Mouse (Mus musculus) forebrain, embryonic 11.5 days (tissue): Measurements from ENCODE around the gene Rrp36. TPM values are rescaled to one million over a fixed set of nuclear protein-coding genes. Genes with fewer than 3 reads are reported as not detected.

ENCODE experiments used
- ATAC-seq: fragments of 200-750 bp; cut with Nextera tagmentation; replicated peaks from 2 replicates; pipeline ENCODE4 v1.8.0; 2017; ENCODE audit warnings: moderate TSS enrichment; ENCODE audit not compliant: low FRiP score
- DNase-seq: peaks from one replicate; pipeline ENCODE4 v3.0.0-alpha.2; 2017; ENCODE audit warnings: low spot score
- H3K27ac ChIP-seq: fragments of 300-500 bp; sonication (generic); 2 replicates; pipeline ENCODE4 v1.5.1; 2014; ENCODE audit warnings: low read depth, low read length
- H3K27me3 ChIP-seq: fragments of 300-500 bp; sonication (generic); 2 replicates; pipeline ENCODE4 v1.6.1; 2014; ENCODE audit warnings: mild to moderate bottlenecking, low read length, mixed read lengths; ENCODE audit not compliant: control insufficient read depth, insufficient read depth
- H3K36me3 ChIP-seq: fragments of 300-500 bp; sonication (generic); 2 replicates; pipeline ENCODE4 v1.6.1; 2014; ENCODE audit warnings: mild to moderate bottlenecking, low read length, moderate library complexity, mixed read lengths; ENCODE audit not compliant: control insufficient read depth, insufficient read depth
- H3K4me1 ChIP-seq: fragments of 300-500 bp; sonication (generic); replicated peaks from 2 replicates; pipeline ENCODE4 v1.6.1; 2014; ENCODE audit warnings: low read length, mixed read lengths; ENCODE audit not compliant: control insufficient read depth, insufficient read depth
- H3K4me2 ChIP-seq: fragments of 300-500 bp; sonication (generic); 2 replicates; pipeline ENCODE4 v1.6.1; 2014; ENCODE audit warnings: low read depth, mild to moderate bottlenecking, low read length, moderate library complexity, mixed read lengths; ENCODE audit not compliant: severe bottlenecking
- H3K4me3 ChIP-seq: fragments of 300-500 bp; sonication (generic); 2 replicates; pipeline ENCODE4 v1.5.1; 2014; ENCODE audit warnings: low read depth, low read length
- H3K9ac ChIP-seq: fragments of 300-500 bp; sonication (generic); 2 replicates; pipeline ENCODE4 v1.6.1; 2014; ENCODE audit warnings: low read length
- H3K9me3 ChIP-seq: fragments of 300-500 bp; sonication (generic); 2 replicates; pipeline ENCODE4 v1.6.1; 2016; ENCODE audit warnings: low read length, mixed read lengths; ENCODE audit not compliant: control insufficient read depth
- WGBS: fragments of 180-500 bp; shearing (Covaris S2); extraction: QIAGEN DNeasy Blood & Tissue Kit; methylation state at CpG from one replicate; pipeline ENCODE4 v1.1.7; 2014; 5-methylcytosine and 5-hydroxymethylcytosine counted together
- polyA plus RNA-seq: library from polyadenylated mRNA; unstranded; fragments of >200 nt; fragmentation: Nextera tagmentation; extraction: Ambion mirVana; gene quantifications from 2 replicates; pipeline ENCODE4 v1.2.1, GENCODE M21; 2014

The Rrp36 gene
- polyA plus RNA-seq, 1 experiment from 2014 or later, result 64.1 TPM

- Histone ChIP-seq H3K9ac (peak overlapping the region; percentile 73), H3K27me3 (no peaks in the 10 kb centered on the region), H3K9me3 (no peaks in the 10 kb centered on the region), H3K27ac (no peak overlapping the region), H3K4me1 (peaks cover 20% of the 10 kb centered on the region), H3K4me2 (peak overlapping the region; percentile 87), H3K36me3 (no peaks in the 10 kb centered on the region), H3K4me3 (peak overlapping the region; percentile 68)
- under 1% methylated on average over 19 of the region's 19 CpGs for WGBS
- ATAC-seq (no peak), DNase-seq (no peak)
These were observed 27.9 kb downstream of the Rrp36 start for GRCm38 (mm10) chr17:46646322-46646662.

GRCm38 (mm10) chr17:46645561-46646321 is 28.4 kb downstream of the Rrp36 start, which contains the start of the genes Klc4 and Mrpl2:
Gene Klc4, minus strand, starts transcription at chr17:46646022.
Gene Mrpl2, plus strand, starts transcription at chr17:46646229.
- peak within 1 kb of the TSS; percentile 68 for H3K4me3 ChIP-seq
- no peaks in the 10 kb centered on the region for H3K9me3 ChIP-seq
- no peaks in the 10 kb centered on the region for H3K27me3 ChIP-seq
- H3K36me3 ChIP-seq, result no peaks in the 10 kb centered on the region
- peak; percentile 73 for ATAC-seq
- DNase-seq, result peak; percentile 100
- H3K27ac ChIP-seq, result no peak within 1 kb of the TSS
- H3K4me1 ChIP-seq, result peaks cover 16% of the 10 kb centered on the region
- H3K9ac ChIP-seq, result peak within 1 kb of the TSS; percentile 77
- WGBS, result 1% methylated on average over 53 of the region's 53 CpGs
- H3K4me2 ChIP-seq, result peak within 1 kb of the TSS; percentile 96

- Histone ChIP-seq H3K27ac (no peak overlapping the region), H3K4me3 (peak overlapping the region; percentile 68), H3K36me3 (no peaks in the 10 kb centered on the region), H3K27me3 (no peaks in the 10 kb centered on the region), H3K4me2 (peak overlapping the region; percentile 96), H3K4me1 (peaks cover 15% of the 10 kb centered on the region), H3K9ac (peak overlapping the region; percentile 77), H3K9me3 (no peaks in the 10 kb centered on the region)
- WGBS, result 13% methylated on average over 11 of the region's 11 CpGs
- peak; percentile 7; the same call in 1 of the 2 replicates for ATAC-seq
- DNase-seq, result no peak
These were observed 29.2 kb downstream of the Rrp36 start for GRCm38 (mm10) chr17:46644916-46645475.

- ATAC-seq (no peak), DNase-seq (no peak)
- H3K27me3 ChIP-seq, result no peaks in the 10 kb centered on the region
- peak overlapping the region; percentile 68 for H3K4me3 ChIP-seq
- peak overlapping the region; percentile 96; the same call in 1 of the 2 replicates for H3K4me2 ChIP-seq
- H3K36me3 ChIP-seq, result no peaks in the 10 kb centered on the region
- WGBS, result 93% methylated on average over 12 of the region's 12 CpGs
- peaks cover 11% of the 10 kb centered on the region for H3K4me1 ChIP-seq
- H3K9ac ChIP-seq, result peak overlapping the region; percentile 77
- no peaks in the 10 kb centered on the region for H3K9me3 ChIP-seq
- no peak overlapping the region for H3K27ac ChIP-seq
These were observed 29.9 kb downstream of the Rrp36 start for GRCm38 (mm10) chr17:46644152-46644805.

- no peak overlapping the region for H3K9ac ChIP-seq
- no peak overlapping the region for H3K27ac ChIP-seq
- H3K4me2 ChIP-seq, result no peak overlapping the region
- H3K27me3 ChIP-seq, result no peaks in the 10 kb centered on the region
- 94% methylated on average over 17 of the region's 17 CpGs for WGBS
- ATAC-seq (no peak), DNase-seq (no peak)
- H3K36me3 ChIP-seq, result no peaks in the 10 kb centered on the region
- peaks cover 11% of the 10 kb centered on the region for H3K4me1 ChIP-seq
- H3K4me3 ChIP-seq, result no peak overlapping the region
- no peaks in the 10 kb centered on the region for H3K9me3 ChIP-seq
These were observed 32.1 kb downstream of the Rrp36 start for GRCm38 (mm10) chr17:46642060-46642459.

GRCm38 (mm10) chr17:46639929-46640328 is 34.2 kb downstream of the Rrp36 start:
- Histone ChIP-seq H3K4me3 (no peak overlapping the region), H3K36me3 (no peaks in the 10 kb centered on the region), H3K4me1 (peaks cover 2% of the 10 kb centered on the region; the same call in 1 of the 2 replicates), H3K27ac (no peak overlapping the region), H3K27me3 (no peaks in the 10 kb centered on the region), H3K4me2 (no peak overlapping the region), H3K9ac (no peak overlapping the region), H3K9me3 (no peaks in the 10 kb centered on the region)
- ATAC-seq, result no peak
- DNase-seq, result no peak
- 87% methylated on average over 9 of the region's 9 CpGs for WGBS

GRCm38 (mm10) chr17:46636831-46637523 is 37.2 kb downstream of the Rrp36 start:
- Histone ChIP-seq H3K4me1 (no peaks in the 10 kb centered on the region), H3K27me3 (no peaks in the 10 kb centered on the region), H3K9ac (no peak overlapping the region), H3K9me3 (no peaks in the 10 kb centered on the region), H3K4me3 (no peak overlapping the region), H3K27ac (no peak overlapping the region), H3K36me3 (no peaks in the 10 kb centered on the region), H3K4me2 (no peak overlapping the region)
- ATAC-seq (no peak), DNase-seq (no peak)
- 27% methylated on average over 15 of the region's 15 CpGs for WGBS

GRCm38 (mm10) chr17:46629685-46630441 is 44.3 kb downstream of the Rrp36 start:
- H3K4me3 ChIP-seq, result peak overlapping the region; percentile 91
- H3K27ac ChIP-seq, result peak overlapping the region; percentile 72
- H3K36me3 ChIP-seq, result no peaks in the 10 kb centered on the region
- H3K27me3 ChIP-seq, result no peaks in the 10 kb centered on the region
- peak; percentile 83 for DNase-seq
- no peaks in the 10 kb centered on the region for H3K9me3 ChIP-seq
- WGBS, result 12% methylated on average over 12 of the region's 12 CpGs
- peak overlapping the region; percentile 94; the same call in 1 of the 2 replicates for H3K9ac ChIP-seq
- H3K4me2 ChIP-seq, result peak overlapping the region; percentile 75
- ATAC-seq, result peak; percentile 64
- H3K4me1 ChIP-seq, result peaks cover 12% of the 10 kb centered on the region
